Mouse (Mus musculus) heart, embryonic 14.5 days (tissue): ENCODE measurements around the gene 2310057M21Rik. TPM values are rescaled to one million over a fixed set of nuclear protein-coding genes. Genes with fewer than 3 reads are reported as not detected.

Experiments used
- ATAC-seq: fragments of 200-750 bp; cut with Nextera tagmentation; 2 replicates; pipeline ENCODE4 v1.8.0; 2017; ENCODE audit warnings: low read depth, moderate TSS enrichment; ENCODE audit not compliant: insufficient number of reproducible peaks, insufficient read depth, low FRiP score
- H3K27ac ChIP-seq, 2 experiments: fragments of 200-500 bp in 1 of 2; fragments of 300-500 bp in 1 of 2; sonication (generic) in 1 of 2; replicated peaks in 1 of 2; 2 replicates each; pipeline ENCODE4 v1.5.1; 2012 to 2014; ENCODE audit warnings: low read depth in 2 of 2, low read length in 2 of 2, control low read depth in 1 of 2, mild to moderate bottlenecking in 1 of 2, mixed read lengths in 1 of 2; ENCODE audit not compliant: control insufficient read depth in 1 of 2, insufficient read depth in 1 of 2
- H3K27me3 ChIP-seq: fragments of 300-500 bp; sonication (generic); 2 replicates; pipeline ENCODE4 v1.6.1; 2014; ENCODE audit warnings: mild to moderate bottlenecking, low read length, control low read depth; ENCODE audit not compliant: control insufficient read depth, insufficient read depth
- H3K36me3 ChIP-seq: fragments of 300-500 bp; sonication (generic); 2 replicates; pipeline ENCODE4 v1.6.1; 2014; ENCODE audit warnings: mild to moderate bottlenecking, control low read depth, low read length, mixed read lengths; ENCODE audit not compliant: control insufficient read depth, insufficient read depth
- H3K4me1 ChIP-seq, 2 experiments: fragments of 200-500 bp in 1 of 2; fragments of 300-500 bp in 1 of 2; sonication (generic) in 1 of 2; 2 replicates each; pipeline ENCODE4 v1.6.1; 2012 to 2014; ENCODE audit warnings: low read length in 2 of 2, control low read depth in 1 of 2, mixed read lengths in 1 of 2; ENCODE audit not compliant: control insufficient read depth in 2 of 2, insufficient read depth in 2 of 2
- H3K4me2 ChIP-seq: fragments of 300-500 bp; sonication (generic); 2 replicates; pipeline ENCODE4 v1.6.1; 2014; ENCODE audit warnings: mild to moderate bottlenecking, low read length
- H3K4me3 ChIP-seq, 2 experiments: fragments of 200-500 bp in 1 of 2; fragments of 300-500 bp in 1 of 2; sonication (generic) in 1 of 2; 2 replicates each; pipeline ENCODE4 v1.5.1; 2012 to 2014; ENCODE audit warnings: low read length in 2 of 2, mild to moderate bottlenecking in 2 of 2, control low read depth in 1 of 2, low read depth in 1 of 2, moderate library complexity in 1 of 2; ENCODE audit not compliant: control insufficient read depth in 1 of 2, insufficient read depth in 1 of 2
- H3K9ac ChIP-seq: fragments of 300-500 bp; sonication (generic); 2 replicates; pipeline ENCODE4 v1.6.1; 2014; ENCODE audit warnings: mild to moderate bottlenecking, low read length
- H3K9me3 ChIP-seq: fragments of 300-500 bp; sonication (generic); 2 replicates; pipeline ENCODE4 v1.6.1; 2016; ENCODE audit warnings: low read length, control low read depth; ENCODE audit not compliant: control insufficient read depth
- WGBS: fragments of 180-500 bp; shearing (Covaris S2); extraction: QIAGEN DNeasy Blood & Tissue Kit; methylation state at CpG from one replicate; pipeline ENCODE4 v1.1.7; 2014; 5-methylcytosine and 5-hydroxymethylcytosine counted together
- polyA plus RNA-seq: library from polyadenylated mRNA; unstranded; fragments of >200 nt; fragmentation: Nextera tagmentation; extraction: Ambion mirVana; gene quantifications from 2 replicates; pipeline ENCODE4 v1.2.1, GENCODE M21; 2014

The 2310057M21Rik gene
- polyA plus RNA-seq = 17.1 and 17.4 TPM in 2 replicates

- under 1% methylated on average over 55 of the region's 55 CpGs for WGBS
- Histone ChIP-seq H3K36me3 (peaks cover 27% of the 10 kb centered on the region), H3K4me3 (peak within 1 kb of the TSS; percentile 77 to 95), H3K9me3 (no peaks in the 10 kb centered on the region), H3K9ac (peak within 1 kb of the TSS; percentile 93), H3K27me3 (no peaks in the 10 kb centered on the region), H3K27ac (peak within 1 kb of the TSS; percentile 97), H3K4me1 (peaks cover 2 to 10% of the 10 kb centered on the region in 2 experiments; a peak in 3 of 4 replicates), H3K4me2 (peak within 1 kb of the TSS; percentile 95)
- ATAC-seq = peak; percentile 97
Observed at GRCm38 (mm10) chr7:131362615-131363300, at the start of gene 2310057M21Rik. 2310057M21Rik (minus strand) TSS chr7:131362759.

- Histone ChIP-seq H3K27ac (no peak overlapping the region), H3K27me3 (no peaks in the 10 kb centered on the region), H3K9me3 (no peaks in the 10 kb centered on the region), H3K9ac (0 out of 2 replicates have a peak overlapping the region, but pooled peaks have one; percentile 85), H3K4me2 (peak overlapping the region; percentile 79), H3K4me3 (peak overlapping the region in 1 of 2 experiments; percentile 82; a peak in 1 of 4 replicates), H3K4me1 (peaks cover 3 to 14% of the 10 kb centered on the region in 2 experiments; a peak in 3 of 4 replicates), H3K36me3 (no peaks in the 10 kb centered on the region)
- no peak for ATAC-seq
- WGBS = 51% methylated on average over 2 of the region's 2 CpGs
Observed at GRCm38 (mm10) chr7:131411941-131412270, 49.3 kb upstream of the 2310057M21Rik start.

GRCm38 (mm10) chr7:131411221-131411940, 48.8 kb upstream of the 2310057M21Rik start:
- no peaks in the 10 kb centered on the region for H3K27me3 ChIP-seq
- 39% methylated on average over 10 of the region's 10 CpGs for WGBS
- H3K4me3 ChIP-seq = peak overlapping the region; percentile 82 to 93

GRCm38 (mm10) chr7:131410416-131411058, 48.0 kb upstream of the 2310057M21Rik start, which contains the start of the genes Ikzf5 and Acadsb:
Ikzf5 (minus strand) TSS chr7:131410521.
Acadsb (plus strand) TSS chr7:131410601.
- H3K36me3 ChIP-seq = no peaks in the 10 kb centered on the region
- peak within 1 kb of the TSS; percentile 43 to 58 for H3K27ac ChIP-seq
- no peaks in the 10 kb centered on the region for H3K27me3 ChIP-seq
- H3K4me2 ChIP-seq = peak within 1 kb of the TSS; percentile 79
- peak within 1 kb of the TSS; percentile 85 for H3K9ac ChIP-seq
- ATAC-seq = peak; percentile 99
- WGBS = under 1% methylated on average over 42 of the region's 42 CpGs
- H3K9me3 ChIP-seq = no peaks in the 10 kb centered on the region
- H3K4me3 ChIP-seq = peak within 1 kb of the TSS; percentile 82 to 93
- peaks cover 3 to 14% of the 10 kb centered on the region in 2 experiments; a peak in 3 of 4 replicates for H3K4me1 ChIP-seq

More at GRCm38 (mm10) chr7:131411221-131411940, 48.8 kb upstream of the 2310057M21Rik start:
- H3K9ac ChIP-seq = peak overlapping the region; percentile 85
- peaks cover 3 to 14% of the 10 kb centered on the region in 2 experiments; a peak in 3 of 4 replicates for H3K4me1 ChIP-seq
- peak overlapping the region; percentile 79 for H3K4me2 ChIP-seq
- ATAC-seq = no peak
- H3K9me3 ChIP-seq = no peaks in the 10 kb centered on the region
- no peaks in the 10 kb centered on the region for H3K36me3 ChIP-seq
- 0 out of 4 replicates have a peak overlapping the region, but pooled peaks have one; percentile 0 to 6 for H3K27ac ChIP-seq

GRCm38 (mm10) chr7:131409988-131410385, 47.4 kb upstream of the 2310057M21Rik start:
- peaks cover 3 to 14% of the 10 kb centered on the region in 2 experiments; a peak in 3 of 4 replicates for H3K4me1 ChIP-seq
- H3K27me3 ChIP-seq = no peaks in the 10 kb centered on the region
- no peaks in the 10 kb centered on the region for H3K36me3 ChIP-seq
- ATAC-seq = peak; percentile 52
- peak overlapping the region; percentile 85 for H3K9ac ChIP-seq
- H3K4me3 ChIP-seq = peak overlapping the region; percentile 82 to 93
- WGBS = under 1% methylated on average over 38 of the region's 38 CpGs
- no peaks in the 10 kb centered on the region for H3K9me3 ChIP-seq
- H3K4me2 ChIP-seq = peak overlapping the region; percentile 79
- peak overlapping the region; percentile 43 to 58 for H3K27ac ChIP-seq

- H3K4me2 ChIP-seq = peak overlapping the region; percentile 79
- H3K9ac ChIP-seq = peak overlapping the region; percentile 85
- no peaks in the 10 kb centered on the region for H3K9me3 ChIP-seq
- H3K4me1 ChIP-seq = peaks cover 3 to 14% of the 10 kb centered on the region in 2 experiments; a peak in 3 of 4 replicates
- H3K36me3 ChIP-seq = no peaks in the 10 kb centered on the region
- WGBS = 10% methylated on average over 16 of the region's 16 CpGs
- H3K27me3 ChIP-seq = no peaks in the 10 kb centered on the region
- H3K4me3 ChIP-seq = peak overlapping the region; percentile 82 to 93
- peak overlapping the region in 1 of 2 experiments; percentile 58; a peak in 1 of 4 replicates for H3K27ac ChIP-seq
- no peak for ATAC-seq
Observed at GRCm38 (mm10) chr7:131409321-131409987, 46.9 kb upstream of the 2310057M21Rik start.
